Mouse (Mus musculus): ENCODE data around the gene S100a4. TPM values are rescaled to one million over a fixed set of nuclear protein-coding genes. Genes with fewer than 3 reads are reported as not detected.

S100a4 gene
- polyA plus RNA-seq, 1 experiment from 2014 or later, result 1.7 TPM

- peaks cover 3% of the 10 kb centered on the region; the same call in 1 of the 2 replicates for H3K4me1 ChIP-seq (replicated peaks)
- no peaks in the 10 kb centered on the region for H3K9me3 ChIP-seq (replicated peaks)
- H3K4me3 ChIP-seq (replicated peaks), result no peak overlapping the region
- H3K27me3 ChIP-seq, result no peaks in the 10 kb centered on the region
- H3K36me3 ChIP-seq (replicated peaks), result no peaks in the 10 kb centered on the region
- H3K27ac ChIP-seq (replicated peaks), result no peak overlapping the region
- no peak for ATAC-seq (ENCODE audit: insufficient read depth)
- no peak overlapping the region for H3K9ac ChIP-seq
- 47% methylated on average over 2 of the region's 2 CpGs for WGBS (ENCODE audit: insufficient replicate concordance)
- no peak overlapping the region for H3K4me2 ChIP-seq
Measured at GRCm38 (mm10) chr3:90623435-90624071, 20.0 kb downstream of the S100a4 start.

- peaks cover 3% of the 10 kb centered on the region; the same call in 1 of the 2 replicates for H3K4me1 ChIP-seq (replicated peaks)
- no peak overlapping the region for H3K4me3 ChIP-seq (replicated peaks)
- ATAC-seq (ENCODE audit: insufficient read depth), result no peak
- no peaks in the 10 kb centered on the region for H3K9me3 ChIP-seq (replicated peaks)
- H3K9ac ChIP-seq, result no peak overlapping the region
- WGBS (ENCODE audit: insufficient replicate concordance), result 63% methylated on average over 5 of the region's 5 CpGs
- no peaks in the 10 kb centered on the region for H3K27me3 ChIP-seq
- H3K36me3 ChIP-seq (replicated peaks), result no peaks in the 10 kb centered on the region
- no peak overlapping the region for H3K4me2 ChIP-seq
- H3K27ac ChIP-seq (replicated peaks), result no peak overlapping the region
Measured at GRCm38 (mm10) chr3:90625496-90625895, 21.9 kb downstream of the S100a4 start.

- Histone ChIP-seq H3K4me3 (replicated peaks) (no peak overlapping the region), H3K36me3 (replicated peaks) (no peaks in the 10 kb centered on the region), H3K9ac (no peak overlapping the region), H3K27me3 (no peaks in the 10 kb centered on the region), H3K4me1 (replicated peaks) (peaks cover 3% of the 10 kb centered on the region; the same call in 1 of the 2 replicates), H3K4me2 (no peak overlapping the region), H3K27ac (replicated peaks) (no peak overlapping the region), H3K9me3 (replicated peaks) (no peaks in the 10 kb centered on the region)
- 50% methylated on average over 9 of the region's 9 CpGs for WGBS (ENCODE audit: insufficient replicate concordance)
- ATAC-seq (ENCODE audit: insufficient read depth), result no peak
Measured at GRCm38 (mm10) chr3:90626266-90627021, 22.9 kb downstream of the S100a4 start.

- Histone ChIP-seq H3K9me3 (replicated peaks) (no peaks in the 10 kb centered on the region), H3K27ac (replicated peaks) (no peak overlapping the region), H3K9ac (no peak overlapping the region), H3K4me1 (replicated peaks) (peaks cover 3% of the 10 kb centered on the region; the same call in 1 of the 2 replicates), H3K4me3 (replicated peaks) (no peak overlapping the region), H3K36me3 (replicated peaks) (no peaks in the 10 kb centered on the region), H3K4me2 (no peak overlapping the region), H3K27me3 (no peaks in the 10 kb centered on the region)
- no peak for ATAC-seq (ENCODE audit: insufficient read depth)
- WGBS (ENCODE audit: insufficient replicate concordance), result 61% methylated on average over 5 of the region's 5 CpGs
Measured at GRCm38 (mm10) chr3:90627366-90627765, 23.8 kb downstream of the S100a4 start.

- no peak overlapping the region for H3K9ac ChIP-seq
- no peaks in the 10 kb centered on the region for H3K27me3 ChIP-seq
- no peaks in the 10 kb centered on the region for H3K36me3 ChIP-seq (replicated peaks)
- H3K9me3 ChIP-seq (replicated peaks), result no peaks in the 10 kb centered on the region
- no peak for ATAC-seq (ENCODE audit: insufficient read depth)
- H3K4me2 ChIP-seq, result no peak overlapping the region
- H3K4me3 ChIP-seq (replicated peaks), result no peak overlapping the region
- 45% methylated on average over 4 of the region's 4 CpGs for WGBS (ENCODE audit: insufficient replicate concordance)
- H3K27ac ChIP-seq (replicated peaks), result no peak overlapping the region
- H3K4me1 ChIP-seq (replicated peaks), result peaks cover 3% of the 10 kb centered on the region; the same call in 1 of the 2 replicates
Measured at GRCm38 (mm10) chr3:90627807-90628206, 24.2 kb downstream of the S100a4 start.

- H3K27me3 ChIP-seq, result no peaks in the 10 kb centered on the region
- no peak overlapping the region for H3K4me3 ChIP-seq (replicated peaks)
- H3K27ac ChIP-seq (replicated peaks), result no peak overlapping the region
- H3K4me1 ChIP-seq (replicated peaks), result peaks cover 3% of the 10 kb centered on the region; the same call in 1 of the 2 replicates
- ATAC-seq (ENCODE audit: insufficient read depth), result no peak
- WGBS (ENCODE audit: insufficient replicate concordance), result 56% methylated on average over 2 of the region's 2 CpGs
- H3K9me3 ChIP-seq (replicated peaks), result no peaks in the 10 kb centered on the region
- no peak overlapping the region for H3K9ac ChIP-seq
- H3K36me3 ChIP-seq (replicated peaks), result no peaks in the 10 kb centered on the region
- no peak overlapping the region for H3K4me2 ChIP-seq
Measured at GRCm38 (mm10) chr3:90629298-90629697, 25.7 kb downstream of the S100a4 start.

GRCm38 (mm10) chr3:90631984-90632383 lies 28.4 kb downstream of the S100a4 start:
- H3K4me3 ChIP-seq (replicated peaks), result no peak overlapping the region
- H3K9ac ChIP-seq, result no peak overlapping the region
- no peaks in the 10 kb centered on the region for H3K9me3 ChIP-seq (replicated peaks)
- H3K27ac ChIP-seq (replicated peaks), result no peak overlapping the region
- H3K4me1 ChIP-seq (replicated peaks), result peaks cover 3% of the 10 kb centered on the region; the same call in 1 of the 2 replicates
- no peak overlapping the region for H3K4me2 ChIP-seq
- 46% methylated on average over 2 of the region's 2 CpGs for WGBS (ENCODE audit: insufficient replicate concordance)
- no peak for ATAC-seq (ENCODE audit: insufficient read depth)
- H3K36me3 ChIP-seq (replicated peaks), result no peaks in the 10 kb centered on the region
- H3K27me3 ChIP-seq, result no peaks in the 10 kb centered on the region

- Histone ChIP-seq H3K4me1 (replicated peaks) (no peaks in the 10 kb centered on the region), H3K36me3 (replicated peaks) (no peaks in the 10 kb centered on the region), H3K4me2 (no peak overlapping the region), H3K9me3 (replicated peaks) (no peaks in the 10 kb centered on the region), H3K27ac (replicated peaks) (no peak overlapping the region), H3K9ac (no peak overlapping the region), H3K4me3 (replicated peaks) (no peak overlapping the region), H3K27me3 (no peaks in the 10 kb centered on the region)
- 47% methylated on average over 1 of the region's 1 CpGs for WGBS (ENCODE audit: insufficient replicate concordance)
- ATAC-seq (ENCODE audit: insufficient read depth), result no peak
Measured at GRCm38 (mm10) chr3:90638511-90639275, 35.1 kb downstream of the S100a4 start.

GRCm38 (mm10) chr3:90639511-90640154 lies 36.1 kb downstream of the S100a4 start:
- no peak for ATAC-seq (ENCODE audit: insufficient read depth)
- Histone ChIP-seq H3K36me3 (replicated peaks) (no peaks in the 10 kb centered on the region), H3K9ac (no peak overlapping the region), H3K4me3 (replicated peaks) (no peak overlapping the region), H3K9me3 (replicated peaks) (no peaks in the 10 kb centered on the region), H3K27me3 (no peaks in the 10 kb centered on the region), H3K4me1 (replicated peaks) (no peaks in the 10 kb centered on the region), H3K27ac (replicated peaks) (no peak overlapping the region), H3K4me2 (no peak overlapping the region)
- WGBS (ENCODE audit: insufficient replicate concordance), result 40% methylated on average over 7 of the region's 7 CpGs

- Histone ChIP-seq H3K27ac (replicated peaks) (no peak overlapping the region), H3K36me3 (replicated peaks) (no peaks in the 10 kb centered on the region), H3K9ac (no peak overlapping the region), H3K9me3 (replicated peaks) (no peaks in the 10 kb centered on the region), H3K4me2 (no peak overlapping the region), H3K4me1 (replicated peaks) (no peaks in the 10 kb centered on the region), H3K27me3 (no peaks in the 10 kb centered on the region), H3K4me3 (replicated peaks) (no peak overlapping the region)
- WGBS (ENCODE audit: insufficient replicate concordance), result 57% methylated on average over 7 of the region's 7 CpGs
- no peak for ATAC-seq (ENCODE audit: insufficient read depth)
Measured at GRCm38 (mm10) chr3:90640981-90641380, 37.4 kb downstream of the S100a4 start.

- no peaks in the 10 kb centered on the region for H3K36me3 ChIP-seq (replicated peaks)
- H3K9ac ChIP-seq, result no peak overlapping the region
- no peak for ATAC-seq (ENCODE audit: insufficient read depth)
- no peaks in the 10 kb centered on the region for H3K27me3 ChIP-seq
- H3K4me1 ChIP-seq (replicated peaks), result no peaks in the 10 kb centered on the region
- no peak overlapping the region for H3K27ac ChIP-seq (replicated peaks)
- H3K9me3 ChIP-seq (replicated peaks), result no peaks in the 10 kb centered on the region
- no peak overlapping the region for H3K4me3 ChIP-seq (replicated peaks)
- 32% methylated on average over 3 of the region's 3 CpGs for WGBS (ENCODE audit: insufficient replicate concordance)
- H3K4me2 ChIP-seq, result no peak overlapping the region
Measured at GRCm38 (mm10) chr3:90644220-90644619, 40.6 kb downstream of the S100a4 start.

All from liver, embryonic 15.5 days (tissue).